Mouse (Mus musculus): ENCODE results near the gene Pipox.

Pipox gene

DNA sequence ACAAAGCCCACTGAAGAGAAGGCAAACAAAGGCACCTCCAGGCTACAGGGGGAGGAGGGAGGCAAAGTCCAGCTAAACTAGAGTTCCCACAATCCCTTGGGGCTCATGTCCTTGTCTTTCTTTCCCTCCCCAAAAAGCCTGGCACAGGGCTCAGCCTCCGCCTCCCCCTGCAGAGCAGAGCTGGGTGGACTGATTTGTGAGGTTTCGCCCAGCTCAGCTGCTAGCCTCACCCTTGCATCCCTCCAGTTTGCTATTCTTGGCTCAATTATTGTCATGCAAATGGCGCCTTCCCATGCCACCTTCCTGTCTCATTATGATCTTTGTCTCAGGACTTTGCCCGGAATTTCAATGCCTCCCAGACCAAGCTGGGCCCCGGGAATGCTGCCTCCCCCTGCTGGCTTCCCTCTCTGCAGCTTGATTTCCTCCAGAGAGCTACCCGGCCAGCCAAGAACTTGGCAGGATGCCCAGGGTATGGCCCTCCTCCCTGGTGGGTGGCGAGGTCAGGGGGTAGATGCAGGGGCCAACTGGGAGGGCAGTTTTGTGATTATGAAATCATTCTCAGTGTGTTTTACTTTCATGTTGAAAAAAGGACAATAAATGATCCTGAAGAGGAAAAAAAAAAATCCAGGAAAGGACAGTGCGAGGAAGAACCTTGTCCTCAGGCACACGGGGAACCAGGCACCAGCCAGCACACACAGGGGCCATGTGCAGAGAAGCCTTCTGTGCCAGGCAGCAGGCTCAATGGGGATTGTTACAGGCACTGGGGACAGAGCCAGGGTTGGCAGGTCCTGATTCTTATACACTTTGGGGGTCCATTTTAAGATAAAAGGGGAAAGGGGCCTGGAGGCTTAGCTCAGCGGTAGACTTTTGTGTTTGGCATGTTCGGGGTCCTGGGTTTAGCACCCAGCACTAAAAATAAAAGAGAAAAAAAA lies at the start of gene Pipox:
Gene Pipox (minus strand): TSS at position 310 of the 932 bp plus-strand sequence.
- in situ Hi-C loops (cut with MboI, MseI), result no loop called here

DNA sequence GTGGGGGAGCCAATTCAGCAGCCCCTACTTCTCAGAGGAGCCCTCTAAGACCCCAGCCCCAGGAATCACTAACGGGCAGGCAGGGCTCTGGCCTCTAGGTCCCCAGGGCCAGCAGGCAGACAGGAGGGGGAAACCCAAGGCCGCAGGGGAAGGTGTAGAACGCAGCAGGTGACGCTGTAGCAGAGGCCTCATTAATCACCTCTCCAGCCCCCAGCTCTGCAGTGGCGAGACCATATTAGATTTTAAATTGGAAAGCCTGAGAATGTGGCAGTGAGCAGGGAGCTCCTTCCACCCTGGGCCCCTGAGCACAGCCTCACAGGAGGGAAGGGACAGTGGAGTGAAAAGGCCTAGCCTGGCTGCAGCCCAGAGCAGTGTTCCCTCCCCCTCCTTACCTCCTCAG lies 48.3 kb upstream of the Pipox start:
- in situ Hi-C loops (cut with MboI, MseI), result no loop called here

DNA sequence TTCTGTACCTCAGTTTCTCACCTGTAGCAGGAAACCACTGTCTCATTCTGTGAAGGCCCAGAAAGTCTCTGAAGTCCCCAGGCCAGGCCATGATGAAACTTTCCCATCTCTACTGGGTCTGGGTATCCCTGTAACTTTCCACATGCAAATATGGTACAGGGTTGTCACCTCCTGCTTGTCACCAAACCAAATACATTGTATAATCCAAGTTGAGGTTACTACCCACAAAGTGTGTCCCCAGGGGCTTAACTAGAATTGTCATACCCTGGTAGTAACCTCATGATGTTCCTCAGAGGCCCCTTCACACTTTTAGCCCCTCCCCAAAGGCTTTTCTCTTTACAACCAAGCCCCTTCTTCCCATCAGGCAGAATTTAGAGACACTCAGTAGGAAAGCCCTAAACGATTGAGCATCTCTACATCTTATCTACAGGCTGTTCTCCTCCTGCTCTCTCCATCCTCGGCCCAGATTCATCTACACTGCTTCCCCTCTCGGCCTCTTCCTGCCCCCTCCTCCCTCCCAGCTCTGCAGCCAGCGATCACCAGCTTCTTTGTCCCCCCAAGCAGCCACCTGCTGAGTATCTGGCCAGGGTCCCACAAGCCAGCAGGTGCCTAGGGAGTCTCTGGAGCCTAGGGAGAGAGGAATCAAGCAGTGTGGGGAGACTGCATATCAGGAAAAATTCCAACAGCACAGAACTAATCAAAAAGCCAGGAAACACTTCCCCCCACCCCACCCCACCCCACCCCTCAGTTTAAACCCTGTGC lies 43.9 kb upstream of the Pipox start:
- in situ Hi-C loops (cut with MboI, MseI), result no loop called here

DNA sequence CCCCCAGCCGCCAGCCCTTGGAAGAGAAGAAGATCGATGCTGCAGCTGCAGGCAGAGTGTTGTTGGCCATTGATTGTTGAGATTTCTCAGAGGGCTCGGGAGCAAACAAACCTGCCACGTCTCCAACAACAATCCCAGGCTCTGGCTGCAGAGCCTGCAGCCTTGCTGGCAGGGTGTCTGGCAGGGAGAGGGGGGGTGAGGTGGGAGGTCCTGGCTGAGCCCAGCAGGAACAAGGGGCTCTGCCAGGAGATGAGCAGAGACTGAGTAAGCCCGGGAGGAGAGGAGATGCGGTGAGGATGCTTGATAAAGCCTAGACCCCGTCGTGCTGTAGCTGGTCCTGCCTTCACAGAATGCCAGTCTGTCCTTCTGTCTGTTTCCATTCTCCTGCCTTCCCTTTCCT lies 43.0 kb upstream of the Pipox start:
- in situ Hi-C loops (cut with MboI, MseI), result no loop called here

DNA sequence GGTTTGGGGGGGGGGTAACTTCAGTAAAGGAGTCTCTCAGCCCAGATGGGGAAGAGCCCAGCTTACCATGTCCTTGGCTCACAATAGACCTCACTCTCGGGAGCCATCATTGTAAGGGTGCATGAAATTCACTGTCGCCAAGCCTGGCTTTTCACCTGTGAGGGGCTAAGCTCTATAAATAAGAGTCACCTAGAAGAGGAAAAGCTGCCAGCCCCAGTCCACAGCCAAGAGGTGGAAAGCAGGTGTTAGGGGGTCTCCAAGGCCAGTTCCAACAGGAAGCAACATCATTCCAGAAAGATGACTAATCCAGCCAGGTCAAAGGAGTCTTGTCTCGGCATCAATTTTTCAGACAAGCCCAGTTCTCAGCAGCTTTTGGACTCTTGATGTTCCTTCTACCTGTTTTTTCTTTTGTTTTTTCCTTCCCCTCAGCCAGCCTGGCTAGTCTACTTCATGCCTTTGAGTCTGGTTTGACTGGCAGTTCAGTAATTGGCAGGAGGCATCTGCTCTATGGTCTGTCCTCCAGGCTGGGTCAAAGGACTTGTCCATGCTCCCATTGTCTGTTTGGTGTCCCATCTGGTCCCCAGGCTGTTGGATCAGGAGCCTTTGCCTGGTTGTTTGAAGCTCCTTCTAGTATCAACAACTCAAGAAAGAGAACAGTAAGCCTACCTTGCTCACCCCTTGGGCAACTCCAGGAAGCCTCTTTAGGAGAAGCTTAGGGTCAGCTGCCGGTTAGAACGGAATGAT lies 40.8 kb upstream of the Pipox start:
- in situ Hi-C loops (cut with MboI, MseI), result no loop called here

DNA sequence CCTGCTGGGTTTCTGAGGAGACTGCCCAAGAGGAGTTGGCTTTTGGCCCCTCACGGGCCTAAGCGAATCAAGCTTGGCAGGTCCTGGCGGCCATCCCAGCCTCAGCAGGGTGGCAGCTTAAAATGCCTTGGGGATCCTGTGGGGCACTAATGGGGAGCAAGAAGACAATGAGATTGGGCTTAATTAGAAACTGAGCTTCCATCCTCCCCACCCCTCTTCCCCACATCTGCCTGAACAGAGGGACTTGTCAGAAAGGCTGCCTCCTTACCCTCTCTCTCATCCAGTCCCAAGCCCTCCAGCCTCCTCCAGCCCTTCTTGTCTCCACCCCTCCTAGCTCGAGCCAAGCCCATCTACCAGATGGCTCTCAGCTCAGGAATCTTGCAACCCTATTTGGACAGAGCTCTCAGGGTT lies 40.2 kb upstream of the Pipox start:
- in situ Hi-C loops (cut with MboI, MseI), result no loop called here

DNA sequence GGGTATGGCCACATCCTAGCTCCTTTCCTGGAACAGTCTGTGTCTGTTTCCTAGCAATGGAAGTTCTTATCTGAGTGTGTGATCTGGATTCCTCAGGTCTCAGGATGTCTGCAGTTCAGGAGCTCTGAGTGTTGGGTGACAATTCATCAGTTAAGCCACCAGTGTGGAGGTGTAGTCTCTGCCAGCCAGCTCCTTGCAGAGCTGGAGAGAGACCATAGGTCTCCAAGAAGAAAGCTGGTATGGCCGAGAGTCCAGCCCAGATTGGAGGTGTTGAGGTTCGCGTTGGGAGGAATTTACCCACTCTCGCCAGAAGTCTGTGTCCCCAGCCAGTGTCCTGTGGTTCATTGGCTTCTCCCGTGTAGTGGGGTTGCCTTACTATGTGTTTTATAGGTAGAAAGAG lies 38.7 kb upstream of the Pipox start:
- in situ Hi-C loops (cut with MboI, MseI), result no loop called here

DNA sequence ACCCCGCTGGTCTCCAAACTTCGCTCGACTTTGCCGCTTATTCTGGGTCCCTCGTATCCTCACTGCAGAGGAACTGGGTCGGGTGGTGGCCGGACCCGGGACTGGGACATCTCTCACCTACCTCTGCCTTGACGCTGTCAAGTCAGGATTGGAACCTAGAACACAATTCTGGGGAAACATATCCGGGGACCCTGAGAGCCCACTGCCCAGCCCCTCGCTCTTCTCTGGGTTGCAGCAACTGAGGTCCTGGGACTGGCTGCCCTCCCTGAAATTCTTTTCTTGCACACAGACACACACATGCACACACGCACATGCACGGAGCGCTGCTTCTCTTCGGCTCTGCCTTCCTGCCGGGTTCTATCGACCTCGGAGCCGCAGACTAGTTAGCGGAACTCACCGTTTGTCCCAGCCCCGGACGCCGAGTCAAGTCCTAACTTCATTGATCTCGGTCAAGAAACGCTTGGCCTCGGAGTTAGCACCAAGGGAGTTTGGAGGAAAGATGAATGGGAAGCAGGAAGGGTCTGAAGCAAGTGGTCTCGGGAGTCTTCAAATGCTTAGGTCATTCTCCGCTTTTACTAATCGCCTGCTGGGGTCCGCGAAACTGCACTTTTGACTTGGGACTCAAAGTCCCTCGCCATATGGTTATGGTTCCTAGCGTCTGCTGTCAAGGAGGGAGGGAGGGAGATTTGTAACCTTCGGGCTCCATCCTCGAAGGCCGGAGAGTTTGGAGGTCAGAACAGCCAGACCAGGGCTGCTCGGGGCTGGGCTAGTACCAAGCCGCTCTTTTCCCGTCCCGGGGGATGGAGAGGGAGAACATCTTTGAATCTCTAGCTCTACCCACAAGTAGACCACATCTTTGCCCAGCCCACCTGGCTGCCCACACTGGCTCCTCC lies 37.9 kb upstream of the Pipox start:
- in situ Hi-C loops (cut with MboI, MseI), result no loop called here

DNA sequence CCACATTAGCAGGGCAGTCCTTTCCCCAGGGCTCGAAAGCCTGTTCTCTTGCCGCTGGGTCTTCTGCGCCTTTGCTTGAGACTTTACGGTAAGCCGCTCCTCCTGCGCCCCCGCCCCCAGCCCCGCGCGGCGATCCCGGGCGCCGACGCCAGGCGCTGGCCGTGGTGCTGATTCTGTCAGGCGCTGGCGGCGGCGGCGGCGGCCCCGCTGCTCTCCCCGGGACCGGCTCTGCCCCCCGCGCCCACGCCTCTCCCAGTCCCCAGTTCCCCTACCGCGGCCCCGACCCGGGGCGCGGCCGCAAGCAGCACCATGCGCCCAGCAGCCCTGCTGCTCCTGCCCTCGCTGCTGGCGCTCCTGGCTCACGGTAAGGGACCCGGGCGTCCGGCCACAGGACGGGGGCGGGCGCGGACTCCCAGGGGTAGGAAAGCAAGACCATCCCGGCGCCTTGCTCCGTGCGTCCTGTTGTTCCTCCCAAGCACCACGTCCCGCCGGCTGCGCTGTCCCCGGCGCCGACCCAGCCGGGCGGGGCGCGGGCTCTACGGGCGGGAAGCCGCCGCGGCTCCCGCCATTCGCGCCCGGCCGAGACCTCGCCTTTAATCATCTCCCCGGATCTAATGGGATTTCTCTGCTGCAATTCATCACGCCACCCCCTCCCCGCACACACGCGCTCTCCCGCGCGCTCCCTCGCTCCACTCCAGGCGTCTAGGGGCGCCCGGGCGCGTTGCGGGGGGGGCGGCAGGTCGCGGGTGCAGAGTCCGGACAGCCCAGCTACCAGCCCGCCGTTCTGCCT lies 37.0 kb upstream of the Pipox start, which contains the start of gene Sez6:
Gene Sez6 (plus strand): TSS at position 50 of the 790 bp plus-strand sequence.
- in situ Hi-C loops (cut with MboI, MseI), result no loop called here

DNA sequence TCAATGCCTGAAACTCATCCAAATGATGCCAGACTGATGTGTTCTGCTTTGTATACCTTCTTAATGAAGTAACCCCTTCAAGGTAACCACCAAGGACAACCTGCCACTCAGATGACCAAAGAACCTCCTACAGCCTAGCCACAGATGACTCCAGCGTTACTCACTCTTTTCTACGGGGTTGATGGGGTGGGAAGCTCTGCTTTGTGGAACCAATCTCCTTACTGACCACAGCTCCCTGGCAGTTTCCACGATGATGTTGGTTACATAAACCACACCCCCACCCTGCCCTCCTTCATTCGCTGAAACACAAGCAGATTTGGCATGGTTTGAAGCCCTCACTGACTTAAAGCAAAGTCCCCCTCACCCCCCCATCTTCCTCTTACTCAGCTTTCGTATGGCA lies 33.9 kb upstream of the Pipox start:
- in situ Hi-C loops (cut with MboI, MseI), result no loop called here

DNA sequence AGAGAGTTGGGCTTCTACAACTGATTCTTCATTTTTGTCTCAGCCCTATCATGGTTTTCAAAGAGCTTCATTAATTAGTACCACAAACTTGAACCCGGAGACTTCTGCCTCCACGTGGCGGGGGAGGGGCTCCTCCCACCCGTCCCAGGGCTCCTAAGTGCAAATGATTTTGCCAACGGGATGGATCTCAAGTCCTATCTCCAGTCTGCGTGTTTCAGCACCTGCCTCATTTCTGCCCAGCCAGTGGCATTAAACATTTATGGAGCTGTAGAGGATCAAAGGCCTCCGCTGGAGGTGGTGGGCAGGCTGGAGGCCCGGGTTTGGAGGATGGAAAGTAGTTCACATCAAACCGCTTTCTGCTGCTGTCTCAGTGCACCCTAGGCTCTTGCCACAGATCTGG lies 32.8 kb upstream of the Pipox start:
- in situ Hi-C loops (cut with MboI, MseI), result no loop called here

DNA sequence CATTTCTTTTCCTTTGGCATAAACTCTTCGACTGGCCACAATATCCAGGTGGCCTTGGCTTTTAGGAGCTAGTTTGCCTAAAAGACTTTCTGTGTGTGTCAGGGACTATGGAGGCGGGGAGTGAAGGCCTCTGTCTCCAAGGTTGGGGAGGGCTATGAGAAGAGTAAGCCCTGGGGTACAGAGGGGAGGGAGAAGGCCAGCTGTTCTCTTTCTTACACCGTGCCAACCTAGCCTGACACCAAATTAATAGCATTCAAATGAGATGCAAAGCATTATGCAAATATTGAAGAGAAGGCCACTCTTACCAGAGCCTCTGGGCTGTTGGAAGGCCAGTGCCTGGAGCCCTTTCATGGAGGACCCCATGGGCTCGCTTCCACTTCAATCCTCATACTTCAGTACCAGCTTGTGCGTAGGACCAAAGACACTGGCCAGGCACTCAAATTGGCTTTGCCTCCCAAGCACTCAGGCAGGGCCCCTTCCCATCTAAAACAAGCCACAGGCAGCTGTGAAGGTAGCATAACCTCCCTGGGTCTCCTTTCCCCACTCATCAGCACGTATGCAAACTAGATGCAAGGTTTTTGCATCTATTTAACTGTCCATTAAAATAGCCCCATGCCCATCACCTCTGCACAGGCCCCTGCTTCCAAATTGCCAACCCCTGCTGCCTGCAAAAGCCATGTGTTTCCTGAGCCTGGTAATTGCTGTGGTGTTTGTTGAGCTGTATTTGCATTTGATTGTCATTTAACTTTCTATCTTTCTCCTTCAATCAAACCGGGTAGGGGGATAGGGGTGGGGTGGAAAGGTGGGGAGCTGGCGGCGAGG lies 32.2 kb upstream of the Pipox start:
- in situ Hi-C loops (cut with MboI, MseI), result no loop called here

DNA sequence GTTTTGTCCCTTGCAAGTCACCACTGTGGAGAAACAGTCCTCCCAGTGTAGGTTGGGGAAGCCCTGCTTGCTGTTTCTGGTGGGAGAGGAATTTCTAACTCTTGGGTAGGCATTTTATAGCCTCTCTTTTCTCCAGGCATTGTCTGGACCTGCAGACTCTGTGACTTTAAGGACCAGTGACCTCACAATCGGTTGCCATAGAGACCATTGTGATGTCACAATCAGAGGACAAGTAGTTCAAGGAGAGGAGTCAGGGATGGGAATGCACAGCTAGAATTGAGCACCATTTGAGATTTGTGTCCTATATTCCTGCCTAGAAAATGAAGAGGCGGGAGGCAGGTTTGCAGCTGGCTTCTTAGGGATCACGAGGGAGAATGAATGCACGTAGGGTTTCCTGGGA lies 29.4 kb upstream of the Pipox start:
- in situ Hi-C loops (cut with MboI, MseI), result no loop called here

DNA sequence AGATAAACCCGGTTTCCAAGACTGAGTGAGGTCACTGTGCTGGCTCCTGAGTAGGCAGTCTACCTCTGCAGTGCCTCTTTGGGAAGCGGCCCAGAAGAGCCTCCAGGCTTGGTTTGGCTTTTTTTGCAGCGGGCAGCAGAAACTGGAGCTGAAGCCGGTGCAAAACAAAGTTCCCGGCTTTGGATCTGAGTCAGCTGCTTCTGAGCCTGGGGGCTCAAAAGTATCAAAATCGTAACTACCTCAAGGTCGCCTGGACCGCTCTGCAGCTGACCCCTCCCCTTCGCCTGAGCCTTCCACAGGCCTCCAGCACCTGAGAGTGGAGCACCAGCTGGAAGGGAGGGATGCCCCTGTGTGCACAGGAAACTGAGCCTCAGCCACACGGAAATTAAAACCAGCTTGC lies 23.3 kb upstream of the Pipox start:
- in situ Hi-C loops (cut with MboI, MseI), result no loop called here

DNA sequence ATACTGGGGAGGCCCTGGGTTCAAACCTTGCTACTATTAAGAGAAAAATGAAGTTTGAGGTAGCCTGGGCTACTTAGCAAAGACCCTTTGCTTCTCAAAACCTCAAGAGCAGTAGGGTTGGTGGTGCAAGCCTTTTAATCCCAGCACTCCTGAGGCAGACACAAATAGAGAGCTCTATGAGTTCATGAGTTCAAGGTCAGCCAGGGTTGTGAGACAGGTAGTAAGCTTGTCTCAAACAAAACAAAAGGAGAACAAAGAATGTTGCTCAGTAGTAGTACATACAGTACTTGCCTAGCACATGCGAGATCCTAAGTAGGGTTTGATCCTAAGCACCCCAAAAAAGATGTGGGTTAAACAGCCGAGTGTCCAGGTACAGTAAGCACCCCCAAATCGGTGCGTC lies 22.8 kb upstream of the Pipox start:
- in situ Hi-C loops (cut with MboI, MseI), result no loop called here

DNA sequence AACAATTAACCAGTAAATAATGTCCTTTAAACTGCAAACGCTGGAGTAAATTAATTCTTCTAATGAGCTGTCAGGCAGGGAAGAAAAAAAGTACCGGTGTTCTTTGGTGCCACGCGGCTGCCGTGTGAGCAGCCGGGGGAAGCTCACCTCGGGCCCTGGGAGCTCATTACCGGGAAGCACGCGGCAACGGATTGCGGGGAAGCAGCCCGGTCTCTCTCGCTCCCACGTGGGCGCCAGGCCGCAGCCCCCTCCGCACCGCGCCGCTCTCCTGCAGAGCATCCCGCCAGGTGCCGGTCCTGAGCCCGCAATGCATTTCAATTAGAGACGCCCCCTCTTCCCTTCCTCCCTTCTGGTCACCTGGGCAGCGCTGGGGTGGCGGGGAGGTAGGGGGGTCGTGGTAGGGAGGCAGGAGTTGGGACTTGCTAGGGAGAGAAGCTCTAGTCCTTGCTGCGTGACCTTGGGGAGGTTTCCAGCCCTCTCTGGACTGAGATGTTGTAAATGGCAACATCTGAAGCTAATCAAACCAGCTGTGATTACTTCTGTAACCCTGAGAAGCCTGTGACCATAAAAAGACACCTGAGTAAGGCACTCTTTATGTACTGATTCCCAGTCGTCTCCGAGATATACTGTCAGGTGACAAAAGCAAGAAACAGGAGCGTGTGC lies 20.8 kb upstream of the Pipox start:
- in situ Hi-C loops (cut with MboI, MseI), result loop anchor here (5.0 kb wide), 1 partner anchor 67 kb away; no protein-coding TSS in a partner anchor

DNA sequence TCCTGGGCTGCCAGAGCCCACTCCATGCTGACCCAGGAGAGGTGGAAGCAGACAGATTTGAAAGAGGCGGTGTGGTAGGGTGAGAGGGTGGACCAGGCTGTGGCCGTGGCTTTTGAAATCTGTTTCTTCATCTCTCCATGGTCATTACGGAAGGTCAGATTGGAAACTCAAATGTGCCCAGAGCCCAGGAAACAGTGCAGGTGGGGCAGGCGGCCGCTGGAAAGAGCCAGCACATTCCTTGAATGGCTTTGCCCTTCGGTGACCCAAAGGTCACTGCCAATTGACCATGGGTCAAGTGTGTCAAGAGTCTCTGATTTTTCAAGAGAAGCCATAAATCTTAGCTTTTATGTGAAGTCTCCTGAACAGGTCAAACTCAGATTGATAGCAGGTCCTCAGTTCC lies 19.6 kb upstream of the Pipox start:
- in situ Hi-C loops (cut with MboI, MseI), result loop anchor here (5.0 kb wide), 1 partner anchor 66 kb away; no protein-coding TSS in a partner anchor

DNA sequence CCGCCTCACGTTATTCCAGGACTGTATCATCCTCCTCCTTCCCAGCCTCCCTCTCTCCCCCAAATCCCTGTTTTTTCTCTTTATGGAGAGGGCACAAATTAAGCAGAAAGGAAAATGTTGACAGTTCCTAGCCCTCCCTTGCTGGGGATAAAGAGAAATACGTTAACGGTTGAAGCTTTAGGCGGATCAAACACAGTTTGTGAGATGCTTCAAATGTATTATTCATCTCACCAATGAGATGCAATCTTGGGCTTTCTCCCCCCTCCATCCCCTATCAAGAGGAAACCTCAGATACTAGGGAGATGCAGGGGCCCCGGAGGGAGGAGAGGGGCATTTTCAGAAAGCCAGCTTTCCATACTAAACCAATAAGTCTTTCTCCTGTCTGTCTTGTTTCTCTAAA lies 15.9 kb upstream of the Pipox start:
- in situ Hi-C loops (cut with MboI, MseI), result loop anchor here (5.0 kb wide), 1 partner anchor 62 kb away; no protein-coding TSS in a partner anchor

DNA sequence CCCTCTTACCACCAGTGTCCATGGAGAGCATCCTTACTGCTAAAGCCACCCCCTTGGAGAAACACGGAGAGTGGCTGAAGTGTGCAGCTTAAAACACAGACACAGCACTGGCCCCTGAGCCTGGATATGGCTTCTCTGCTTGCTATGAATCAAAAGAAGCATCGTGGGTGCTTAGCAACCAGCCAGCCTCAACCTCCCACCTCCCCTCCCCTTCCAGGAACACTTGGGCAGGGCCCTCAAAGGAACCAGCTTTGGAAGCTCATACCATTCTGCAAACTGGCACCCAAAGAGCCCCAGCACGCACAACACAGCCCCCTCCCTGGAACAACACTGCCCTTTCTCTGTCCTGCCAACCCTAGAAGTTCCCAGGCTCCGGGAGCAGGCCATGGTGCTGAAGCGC lies 15.5 kb upstream of the Pipox start:
- in situ Hi-C loops (cut with MboI, MseI), result no loop called here
